Comparison of ENCODE assay signal across 9 mouse cellular contexts in the genomic region with DNA sequence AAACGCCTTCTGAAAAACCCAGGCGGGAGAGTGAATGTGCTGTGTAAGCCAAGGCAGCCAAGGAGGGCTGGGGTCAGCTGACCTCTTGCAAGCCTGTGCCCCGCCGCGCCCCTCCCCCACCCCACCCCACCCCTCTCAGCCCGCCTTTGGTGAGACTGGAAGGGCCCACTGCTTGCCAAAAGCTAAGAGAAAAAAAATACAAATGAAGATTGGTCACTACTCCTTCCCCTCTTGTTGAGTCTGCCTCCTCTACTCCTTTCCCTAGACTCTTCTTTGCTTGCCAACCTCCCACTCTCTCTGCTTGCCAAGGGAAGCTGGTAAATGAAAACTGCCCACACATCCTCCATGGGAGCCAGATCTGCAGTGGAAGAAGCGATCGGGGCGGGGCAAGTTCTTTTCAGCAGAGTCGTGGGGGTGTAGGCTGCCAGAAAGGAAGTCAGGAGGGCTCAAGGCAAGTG. TPM values are rescaled to one million over a fixed set of nuclear protein-coding genes. Genes with fewer than 3 reads are reported as not detected.
A peak's percentile ranks its signal among the peaks of the same experiment; 100 is the strongest.
DNase-seq lines count a peak whose midpoint lies in the region; ATAC-seq and TF ChIP-seq lines count a peak whose summit lies in the region.
"Had no signal": no experiment of that assay in that cellular context is flagged by ENCODE, and none has a peak within 500 bp of the region (broad histone marks: within the 10 kb centered on the region; RNA-seq: fewer than 3 reads in every experiment).

No protein-coding gene starts in this region.

- no peak for TF ChIP-seq CTCF in intestine, postnatal 0 days (IDR thresholded peaks at IDR 0.05; ENCODE audit: low read depth)

- 24% methylated on average over 4 of the region's 10 CpGs for WGBS in intestine, embryonic 14.5 days
- 28% methylated on average over 6 of the region's 10 CpGs for WGBS in intestine, postnatal 0 days
- 18% methylated on average over 9 of the region's 10 CpGs for WGBS in intestine, embryonic 16.5 days
- WGBS in lung, embryonic 15.5 days = 20% methylated on average over 6 of the region's 10 CpGs

- H3K36me3 ChIP-seq in intestine, embryonic 14.5 days (ENCODE audit: control insufficient read depth, insufficient read depth, low read length) = no peaks in the 10 kb centered on the region
- no peaks in the 10 kb centered on the region for H3K36me3 ChIP-seq in intestine, postnatal 0 days (ENCODE audit: control insufficient read depth, insufficient read depth)
- H3K36me3 ChIP-seq in intestine, embryonic 16.5 days (ENCODE audit: control insufficient read depth, insufficient read depth, low read length) = no peaks in the 10 kb centered on the region
- no peaks in the 10 kb centered on the region for H3K36me3 ChIP-seq in lung, embryonic 15.5 days

- no peak overlapping the region for H3K27ac ChIP-seq in intestine, embryonic 14.5 days (ENCODE audit: low read depth)
- H3K27ac ChIP-seq in intestine, postnatal 0 days (ENCODE audit: low read depth, low read length) = no peak overlapping the region
- H3K27ac ChIP-seq in intestine, embryonic 16.5 days (ENCODE audit: low read length) = no peak overlapping the region
- no peak overlapping the region for H3K27ac ChIP-seq in lung, embryonic 15.5 days

- no peak overlapping the region for H3K4me3 ChIP-seq in intestine, embryonic 14.5 days (ENCODE audit: low read depth, low read length)
- no peak overlapping the region for H3K4me3 ChIP-seq in intestine, postnatal 0 days (ENCODE audit: low read depth, low read length)
- no peak overlapping the region for H3K4me3 ChIP-seq in intestine, embryonic 16.5 days (ENCODE audit: low read length)
- H3K4me3 ChIP-seq in lung, embryonic 15.5 days = no peak overlapping the region

- H3K4me2 ChIP-seq in intestine, embryonic 14.5 days (ENCODE audit: low read length) = peak overlapping the region; percentile 13; the same call in 1 of the 2 replicates
- no peak overlapping the region for H3K4me2 ChIP-seq in intestine, postnatal 0 days (replicated peaks; ENCODE audit: low read depth)
- H3K4me2 ChIP-seq in intestine, embryonic 16.5 days (ENCODE audit: low read depth, low read length) = no peak overlapping the region
- H3K4me2 ChIP-seq in lung, embryonic 15.5 days = peak overlapping the region; percentile 26

- no peaks in the 10 kb centered on the region for H3K9me3 ChIP-seq in intestine, embryonic 14.5 days (ENCODE audit: control insufficient read depth, low read length)
- no peaks in the 10 kb centered on the region for H3K9me3 ChIP-seq in intestine, postnatal 0 days (ENCODE audit: control insufficient read depth)
- no peaks in the 10 kb centered on the region for H3K9me3 ChIP-seq in intestine, embryonic 16.5 days (ENCODE audit: control insufficient read depth, low read length)
- H3K9me3 ChIP-seq in lung, embryonic 15.5 days = no peaks in the 10 kb centered on the region

- H3K27me3 ChIP-seq in intestine, embryonic 14.5 days (replicated peaks; ENCODE audit: control insufficient read depth, insufficient read depth, low read length) = no peaks in the 10 kb centered on the region; the same call in 1 of the 2 replicates
- no peaks in the 10 kb centered on the region for H3K27me3 ChIP-seq in intestine, postnatal 0 days (replicated peaks; ENCODE audit: control insufficient read depth, insufficient read depth, low read length)
- 0 out of 2 replicates have a peak, but pooled peaks cover 3% of the 10 kb centered on the region for H3K27me3 ChIP-seq in intestine, embryonic 16.5 days (replicated peaks; ENCODE audit: control insufficient read depth, insufficient read depth, low read length)
- H3K27me3 ChIP-seq in lung, embryonic 15.5 days = no peaks in the 10 kb centered on the region

- 0 out of 2 replicates have a peak, but pooled peaks have one; percentile 27 for ATAC-seq in intestine, embryonic 14.5 days (replicated peaks; ENCODE audit: low FRiP score, low TSS enrichment, low read depth)
- ATAC-seq in intestine, postnatal 0 days = no peak
- peak; percentile 76 for ATAC-seq in intestine, embryonic 16.5 days
- peak; percentile 59; the same call in 1 of the 2 replicates for ATAC-seq in lung, embryonic 15.5 days (ENCODE audit: borderline replicate concordance, extremely low read depth, low FRiP score, low TSS enrichment)
- no peak for ATAC-seq in megakaryocyte, adult 5-6 weeks (ENCODE audit: poor library complexity, severe bottlenecking)

- H3K4me1 ChIP-seq in intestine, embryonic 14.5 days (replicated peaks; ENCODE audit: control insufficient read depth, insufficient read depth, low read length) = no peaks in the 10 kb centered on the region
- H3K4me1 ChIP-seq in intestine, postnatal 0 days (replicated peaks; ENCODE audit: control insufficient read depth, insufficient read depth, low read length) = no peaks in the 10 kb centered on the region
- no peaks in the 10 kb centered on the region for H3K4me1 ChIP-seq in intestine, embryonic 16.5 days (ENCODE audit: control insufficient read depth, insufficient read depth, low read length)
- H3K4me1 ChIP-seq in lung, embryonic 15.5 days = no peaks in the 10 kb centered on the region

- DNase-seq in intestine, embryonic 14.5 days (ENCODE audit: low spot score) = no peak
- DNase-seq in cerebellum, postnatal 14 days = peak; percentile 53 to 69
- DNase-seq in frontal cortex, postnatal 10 days (ENCODE audit: low spot score in 2 of 2) = peak; percentile 53 to 58
- DNase-seq in right cerebral cortex, adult 2 months (ENCODE audit: low spot score in 2 of 2) = peak; percentile 66 to 67

- no peak overlapping the region for H3K9ac ChIP-seq in intestine, embryonic 14.5 days (ENCODE audit: low read length)
- no peak overlapping the region for H3K9ac ChIP-seq in intestine, postnatal 0 days (ENCODE audit: low read depth, low read length)
- H3K9ac ChIP-seq in intestine, embryonic 16.5 days (ENCODE audit: low read depth, low read length) = no peak overlapping the region
- no peak overlapping the region for H3K9ac ChIP-seq in lung, embryonic 15.5 days

RNA-seq across cellular contexts. Expression of a gene that starts 32.0 kb away (rescaled TPM):
- 1.0 and 1.2 TPM in 2 replicates for polyA plus RNA-seq in intestine, embryonic 14.5 days (2014; fragmentation: Nextera tagmentation; extraction: Ambion mirVana)
- polyA plus RNA-seq in intestine, postnatal 0 days (2015; fragmentation: Nextera tagmentation; extraction: Ambion mirVana) = 0.20 and 0.43 TPM in 2 replicates
- polyA plus RNA-seq in intestine, embryonic 16.5 days (2015; fragmentation: Nextera tagmentation; extraction: Ambion mirVana) = 0.37 and 0.56 TPM in 2 replicates
- 0.60 and 0.99 TPM in 2 replicates for polyA plus RNA-seq in lung, embryonic 15.5 days (2015; fragmentation: Nextera tagmentation; extraction: Ambion mirVana)
- 0.27 TPM in 1 of 2 replicates, not detected in the other for total RNA-seq in megakaryocyte, adult 5-6 weeks (2015)
- total RNA-seq in megakaryocyte, adult 5-6 weeks (2017) = 0.16 TPM in 1 of 2 replicates, not detected in the other
- polyA plus RNA-seq: large intestine, adult 2 months had no signal

Comparison
In these comparisons a context has a peak if more than half of its experiments do, and no peak if none do; other contexts are left out.
1. ATAC-seq: peak in intestine, embryonic 14.5 days (single experiment), intestine, embryonic 16.5 days (single experiment) and lung, embryonic 15.5 days (single experiment); none in intestine, postnatal 0 days (single experiment) and megakaryocyte, adult 5-6 weeks (single experiment).
2. H3K4me2 ChIP-seq: peak in intestine, embryonic 14.5 days (single experiment) and lung, embryonic 15.5 days (single experiment); none in intestine, postnatal 0 days (single experiment) and intestine, embryonic 16.5 days (single experiment).